Mouse (Mus musculus): ENCODE measurements at regions not wholly inside any gene's neighbourhood (a gene's known extent, or its start where the extent isn't known, plus 50 kb on each side); places are given as distances from the start of the nearest gene placed in this dataset.

DNA sequence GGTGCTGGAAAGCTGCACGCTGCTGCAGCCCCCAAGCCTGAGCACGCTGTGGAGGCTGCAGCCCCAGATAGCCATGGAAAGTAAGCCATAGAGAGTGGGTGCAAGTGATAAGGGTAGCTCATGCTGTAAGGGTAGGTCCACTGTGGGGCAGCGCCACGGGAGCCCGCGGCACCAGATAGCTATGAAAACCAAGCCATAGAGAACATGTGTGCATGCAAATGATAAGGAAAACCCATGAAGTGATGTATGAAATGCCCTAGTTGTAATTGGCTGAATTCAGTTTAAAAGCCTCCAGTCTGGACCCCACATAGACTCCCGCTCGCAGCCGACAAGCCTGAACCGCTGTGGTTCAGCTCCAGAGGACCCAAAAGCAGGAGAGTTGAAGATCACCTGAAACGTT, 58.8 kb upstream of the L3mbtl3 start:
- DNase-seq (ENCODE audit: low spot score) = no peak
- intact Hi-C loops (cut with DNase I) = no loop called here

DNA sequence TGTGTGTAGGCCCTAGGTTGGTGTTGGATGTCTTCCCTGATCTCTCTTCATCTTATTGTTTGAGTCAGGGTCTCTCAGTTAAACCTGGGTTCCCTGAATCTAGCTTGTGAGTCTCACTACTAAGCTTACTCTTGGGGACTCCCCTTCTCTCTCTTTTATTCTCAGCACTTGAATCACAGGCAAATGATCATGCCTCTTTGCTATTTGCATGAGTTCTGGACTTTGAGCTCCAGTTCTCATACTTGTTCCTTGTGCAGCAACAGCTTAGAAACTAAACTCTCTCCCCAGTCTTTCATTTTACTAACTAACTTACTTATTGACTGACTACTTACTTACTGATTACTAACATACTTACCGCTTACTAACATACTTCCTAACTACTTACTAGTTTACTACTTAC, 64.9 kb upstream of the L3mbtl3 start:
- intact Hi-C loops (cut with DNase I) = no loop called here
- no peak for DNase-seq (ENCODE audit: low spot score)

DNA sequence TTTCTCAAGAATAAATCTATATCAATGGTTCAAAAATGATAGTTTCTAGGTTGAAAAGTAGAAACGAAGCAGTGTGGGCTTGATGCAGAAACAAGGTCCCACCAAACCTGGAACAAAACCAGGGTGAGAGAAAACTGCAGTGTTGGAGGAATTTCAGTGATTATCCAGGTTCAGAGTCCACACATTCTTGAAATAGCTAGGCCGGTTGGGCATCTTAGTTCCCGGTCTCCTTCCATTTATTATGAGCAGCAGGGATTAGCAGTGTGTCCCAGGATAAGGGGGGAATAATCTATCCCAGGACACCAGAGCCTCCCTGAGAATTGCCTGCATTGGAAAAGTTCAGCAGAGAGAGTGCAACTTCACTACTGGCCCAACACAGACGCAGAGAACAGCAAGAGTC, 108.5 kb upstream of the L3mbtl3 start:
- no peak for DNase-seq (ENCODE audit: low spot score)
- intact Hi-C loops (cut with DNase I) = no loop called here

DNA sequence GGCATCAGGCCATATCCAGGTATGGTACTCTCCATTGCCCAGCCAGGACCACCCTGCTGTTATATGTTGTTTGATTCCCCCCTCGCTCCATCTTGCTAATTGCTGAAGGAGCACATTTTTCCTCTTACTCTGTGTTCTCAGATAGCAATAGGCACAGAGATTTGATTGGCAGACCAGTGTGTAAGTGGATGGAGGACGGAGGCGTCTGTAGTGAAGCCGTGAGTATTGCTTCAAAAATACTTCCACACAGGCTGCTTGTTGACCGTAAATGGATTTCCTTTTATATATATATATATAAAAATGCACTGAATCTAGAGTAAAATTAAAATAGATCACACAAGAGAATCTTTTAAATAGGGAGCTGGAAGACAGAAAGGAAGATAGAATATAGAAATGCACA, 115.6 kb upstream of the L3mbtl3 start:
- DNase-seq (ENCODE audit: low spot score) = no peak
- intact Hi-C loops (cut with DNase I) = loop anchor here (5.0 to 10.0 kb wide), 3 partner anchors 119 to 503 kb away; no protein-coding TSS in a partner anchor

DNA sequence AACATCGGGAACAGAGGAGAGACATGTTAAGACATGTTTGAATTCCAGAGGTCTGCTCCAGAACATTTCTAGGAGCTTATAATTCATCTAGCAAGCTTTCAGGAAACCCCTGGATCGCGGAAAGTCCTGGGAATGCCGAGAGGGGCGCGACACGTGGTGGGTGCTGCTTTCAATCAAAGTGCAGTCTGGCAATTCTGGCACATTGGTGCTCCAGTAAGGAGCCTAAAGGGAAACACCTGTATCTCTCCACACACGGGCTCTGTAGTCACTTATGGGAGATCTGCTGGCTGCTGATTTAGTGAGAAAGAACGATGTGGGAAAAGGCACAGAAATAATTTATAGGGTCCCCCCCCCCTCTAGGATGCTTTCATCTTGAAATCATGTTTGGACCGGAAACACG, 116.4 kb upstream of the L3mbtl3 start:
- no peak for DNase-seq (ENCODE audit: low spot score)
- intact Hi-C loops (cut with DNase I) = loop anchor here (5.0 to 10.0 kb wide), 3 partner anchors 120 to 503 kb away; no protein-coding TSS in a partner anchor

DNA sequence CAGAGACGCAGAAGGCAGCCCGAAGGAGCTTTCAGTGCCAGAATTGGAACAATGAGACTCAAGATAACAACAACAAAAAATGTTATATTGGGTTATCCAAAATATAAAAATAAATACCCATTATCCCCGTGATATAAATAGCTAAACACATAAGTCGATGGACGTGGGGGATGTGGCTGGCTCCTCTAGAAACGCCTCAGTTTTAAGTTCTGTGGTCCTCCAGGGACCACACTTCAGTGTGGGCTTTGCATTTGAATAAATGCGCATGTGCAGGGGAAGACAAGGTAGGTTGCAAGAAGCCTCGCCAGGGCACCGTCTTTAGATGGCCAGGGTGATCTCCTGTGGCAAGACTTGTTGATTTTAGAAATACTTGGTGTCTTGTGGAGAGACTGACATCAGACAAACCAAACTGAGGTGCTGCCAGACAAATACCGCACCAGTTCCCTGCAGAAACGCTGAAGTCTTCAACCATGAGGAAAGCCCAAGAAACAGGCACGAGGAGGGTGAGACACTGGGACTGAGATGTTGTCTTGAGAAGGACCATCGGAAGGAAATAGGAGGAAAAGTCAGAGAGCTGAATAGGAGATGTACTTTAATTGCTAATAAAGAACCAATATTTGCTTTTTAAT, 117.2 kb upstream of the L3mbtl3 start:
- intact Hi-C loops (cut with DNase I) = loop anchor here (5.0 to 10.0 kb wide), 3 partner anchors 121 to 502 kb away; no protein-coding TSS in a partner anchor
- DNase-seq (ENCODE audit: low spot score) = no peak

DNA sequence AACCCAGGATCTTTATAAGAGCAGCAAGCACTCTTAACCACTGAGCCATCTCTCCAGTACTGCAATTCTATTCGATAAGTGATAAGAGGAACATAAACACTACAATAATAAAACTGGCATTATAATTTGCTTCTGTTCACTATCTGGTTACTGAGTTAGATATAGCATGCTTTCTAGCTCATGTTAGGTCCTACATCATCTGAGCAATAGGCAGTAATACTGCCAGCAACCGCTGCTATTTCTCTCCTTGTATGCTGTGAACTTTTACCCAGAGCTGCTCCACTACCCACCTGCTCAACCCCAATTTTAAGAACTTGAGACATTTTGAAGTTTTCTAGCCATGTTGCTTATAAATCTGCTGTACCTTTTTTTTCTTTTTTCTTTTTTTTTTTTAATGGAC, 118.0 kb upstream of the L3mbtl3 start:
- intact Hi-C loops (cut with DNase I) = loop anchor here (5.0 to 10.0 kb wide), 3 partner anchors 122 to 501 kb away; no protein-coding TSS in a partner anchor
- no peak for DNase-seq (ENCODE audit: low spot score)

DNA sequence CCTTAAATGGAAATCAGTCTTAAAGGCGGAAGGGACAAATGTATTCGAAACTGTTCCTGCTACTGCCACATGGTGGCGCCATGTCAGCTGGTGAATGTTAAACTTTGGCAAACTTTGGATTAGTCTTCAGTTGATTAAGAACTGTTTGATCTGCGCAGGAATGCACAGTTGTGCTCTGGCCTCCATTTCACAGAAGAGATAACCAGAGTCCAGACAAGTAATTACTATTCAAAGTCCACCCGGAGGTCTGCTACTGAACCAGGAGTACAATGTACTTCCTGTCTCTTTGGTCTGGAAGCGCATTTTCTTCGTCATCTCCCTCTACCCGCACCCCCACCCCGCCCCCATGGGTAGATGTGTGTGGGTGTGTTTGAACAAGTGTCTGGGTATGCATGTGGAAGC, 118.6 kb upstream of the L3mbtl3 start:
- intact Hi-C loops (cut with DNase I) = loop anchor here (5.0 to 10.0 kb wide), 3 partner anchors 122 to 500 kb away; no protein-coding TSS in a partner anchor
- no peak for DNase-seq (ENCODE audit: low spot score)

DNA sequence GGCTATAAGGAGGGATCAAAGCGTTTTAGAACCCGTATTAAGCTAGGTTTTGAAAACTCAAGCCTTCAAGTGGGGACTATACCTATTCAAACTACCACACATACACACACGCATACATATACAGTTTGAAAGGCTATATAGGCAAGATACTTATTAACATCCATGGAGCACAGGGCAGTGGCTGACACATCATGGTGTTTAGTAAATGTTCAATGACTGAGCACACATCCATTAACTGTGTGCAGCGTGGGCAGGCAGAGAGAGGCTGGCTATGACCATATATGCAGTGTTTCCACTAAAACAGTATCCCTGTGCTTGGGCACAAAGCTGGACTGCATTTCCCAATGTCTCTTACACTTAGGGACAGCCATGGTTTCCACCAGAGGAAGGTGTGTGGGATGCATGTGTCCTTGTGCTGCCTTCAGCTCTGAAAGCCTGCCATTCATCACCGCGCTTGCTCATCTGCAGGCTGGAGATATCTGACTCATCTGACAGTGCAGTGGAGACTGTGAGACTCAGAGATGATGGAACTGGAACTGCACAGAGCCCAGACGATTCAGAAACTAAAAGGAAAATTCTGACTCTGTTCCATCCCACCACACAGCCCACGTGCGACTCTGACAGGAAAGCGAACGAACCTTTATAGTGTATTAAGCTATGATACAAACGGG, 124.6 kb upstream of the L3mbtl3 start:
- intact Hi-C loops (cut with DNase I) = no loop called here
- no peak for DNase-seq (ENCODE audit: low spot score)

DNA sequence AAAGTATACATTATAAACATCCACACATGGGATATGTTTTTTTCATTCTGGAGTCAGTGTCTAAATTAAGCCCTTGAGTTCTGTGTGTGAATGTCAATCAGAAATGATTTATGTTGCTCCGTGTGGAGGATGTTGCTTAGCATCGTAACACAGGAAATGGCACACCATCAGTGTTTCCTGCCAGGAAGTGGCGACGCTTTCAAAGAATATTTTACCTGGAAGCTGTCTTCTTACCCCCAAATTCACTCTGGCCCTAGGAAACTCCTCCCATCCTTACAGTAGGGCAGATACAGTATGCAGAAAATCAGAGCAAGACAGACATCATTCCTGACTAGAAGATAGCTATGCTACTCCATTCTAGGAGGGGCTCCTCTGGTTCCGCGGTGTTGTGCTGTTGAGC, 145.1 kb upstream of the L3mbtl3 start:
- intact Hi-C loops (cut with DNase I) = no loop called here
- DNase-seq (ENCODE audit: low spot score) = no peak

DNA sequence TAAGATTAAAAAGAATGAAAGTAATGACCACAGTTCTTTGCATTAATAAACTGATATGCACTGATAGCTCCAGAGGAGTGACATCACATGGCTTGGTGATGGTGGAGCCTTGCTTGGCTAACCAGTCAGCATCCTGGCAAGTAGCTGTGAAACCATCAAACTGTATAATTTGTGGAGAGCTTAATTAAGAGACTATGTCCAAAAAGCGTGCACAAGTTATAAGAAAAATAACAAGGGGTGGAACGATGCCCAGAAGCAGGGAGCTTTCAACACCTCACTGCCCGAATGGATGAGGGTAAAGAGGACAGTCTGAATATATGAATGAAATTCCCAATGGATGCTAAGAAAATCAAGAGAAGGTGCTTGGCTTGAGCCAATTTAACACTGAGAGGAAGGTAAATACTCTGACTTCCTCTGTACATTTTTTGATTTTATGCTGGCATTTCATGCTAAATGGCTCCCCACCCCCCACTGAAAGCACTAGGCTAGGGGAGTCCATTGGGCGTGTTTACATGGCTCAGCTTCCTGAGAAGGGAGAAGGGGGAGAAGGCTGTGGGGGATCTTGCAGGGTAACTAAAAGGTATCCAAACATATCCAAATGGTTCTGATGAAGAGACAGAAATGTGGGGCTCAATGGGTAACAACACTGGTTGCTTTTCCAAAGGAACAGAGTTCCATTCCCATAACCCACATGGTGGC, 150.2 kb upstream of the L3mbtl3 start:
- intact Hi-C loops (cut with DNase I) = no loop called here
- DNase-seq (ENCODE audit: low spot score) = no peak

DNA sequence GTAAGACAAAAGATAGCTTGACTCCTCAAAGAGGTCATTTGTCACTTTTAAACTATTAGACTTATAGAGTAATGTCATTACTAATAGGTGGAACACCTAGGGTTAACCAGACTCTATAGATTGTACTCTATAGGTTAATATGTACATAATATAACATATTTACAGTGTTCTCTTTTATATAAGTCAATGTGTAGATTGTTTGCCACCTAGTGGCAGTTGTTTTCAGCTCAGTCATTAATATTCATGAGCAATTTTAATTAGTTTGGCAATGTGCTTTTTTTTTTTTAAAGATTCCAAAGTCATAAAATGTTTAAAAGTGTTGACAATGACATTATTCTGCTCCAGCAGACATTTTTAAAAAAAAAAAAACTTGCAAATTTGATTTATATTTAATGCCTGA, 164.4 kb upstream of the L3mbtl3 start:
- no peak for DNase-seq (ENCODE audit: low spot score)
- intact Hi-C loops (cut with DNase I) = loop anchor here (1.0 kb wide), 1 partner anchor 167 kb away; no protein-coding TSS in a partner anchor

DNA sequence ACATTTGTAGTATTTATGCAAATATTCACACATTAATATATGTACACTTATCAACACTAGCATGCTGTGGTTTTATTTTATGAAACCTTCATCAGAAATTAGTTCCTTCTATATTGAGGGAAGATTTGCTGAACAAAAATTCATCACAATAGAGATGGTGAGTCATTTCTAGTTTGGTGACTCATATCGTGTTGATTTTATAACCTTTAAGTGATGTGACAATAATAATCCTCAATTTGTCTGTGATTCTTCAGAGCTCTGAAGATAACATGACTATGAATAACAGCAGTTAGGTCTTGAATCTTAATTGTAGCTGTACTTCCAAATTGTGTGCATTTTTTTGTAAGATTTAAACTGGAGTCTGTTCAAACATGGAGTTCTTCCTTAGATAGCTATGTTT, 168.3 kb upstream of the L3mbtl3 start:
- DNase-seq (ENCODE audit: low spot score) = no peak
- intact Hi-C loops (cut with DNase I) = no loop called here

DNA sequence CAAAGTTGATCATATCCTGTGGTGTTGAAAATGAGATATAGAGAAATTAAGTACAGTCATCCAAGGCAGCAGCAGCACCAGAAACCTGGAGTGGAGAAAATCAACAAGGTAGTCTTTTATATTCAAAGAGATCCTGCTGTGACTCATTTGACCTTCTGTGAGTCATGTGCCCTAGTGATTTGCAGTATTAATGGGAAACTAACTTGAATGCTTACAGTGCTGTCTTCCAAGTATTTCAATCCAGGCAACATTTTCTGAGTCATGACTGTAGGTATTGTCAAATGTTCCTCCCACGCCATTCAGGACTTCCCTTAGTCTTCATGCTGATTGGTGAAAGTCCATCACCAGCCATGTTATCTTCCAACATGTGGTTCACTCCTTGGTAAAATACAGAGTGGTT, 169.0 kb upstream of the L3mbtl3 start:
- intact Hi-C loops (cut with DNase I) = no loop called here

DNA sequence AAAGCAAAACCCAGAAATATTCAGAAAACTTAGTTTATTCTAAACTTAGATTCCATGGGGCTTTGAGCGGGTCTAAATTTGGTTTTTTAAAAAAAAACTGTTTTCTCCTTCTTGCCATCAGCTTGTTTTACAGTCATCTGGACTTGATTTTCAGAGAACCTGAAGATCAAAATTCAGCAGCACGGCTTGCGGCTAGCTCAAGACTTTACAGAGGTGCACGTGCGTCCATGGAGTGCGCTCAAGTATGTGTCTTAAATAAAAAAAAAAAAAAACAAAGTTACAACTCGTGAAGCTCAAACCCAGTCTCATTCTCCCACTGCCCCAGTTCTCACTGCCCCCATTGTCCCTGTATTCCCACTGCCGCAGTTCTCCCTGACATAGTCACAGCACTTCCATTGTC, 180.5 kb upstream of the L3mbtl3 start:
- intact Hi-C loops (cut with DNase I) = no loop called here
- DNase-seq (ENCODE audit: low spot score) = no peak

More for the DNA sequence above, 169.0 kb upstream of the L3mbtl3 start:
- no peak for DNase-seq (ENCODE audit: low spot score)

DNA sequence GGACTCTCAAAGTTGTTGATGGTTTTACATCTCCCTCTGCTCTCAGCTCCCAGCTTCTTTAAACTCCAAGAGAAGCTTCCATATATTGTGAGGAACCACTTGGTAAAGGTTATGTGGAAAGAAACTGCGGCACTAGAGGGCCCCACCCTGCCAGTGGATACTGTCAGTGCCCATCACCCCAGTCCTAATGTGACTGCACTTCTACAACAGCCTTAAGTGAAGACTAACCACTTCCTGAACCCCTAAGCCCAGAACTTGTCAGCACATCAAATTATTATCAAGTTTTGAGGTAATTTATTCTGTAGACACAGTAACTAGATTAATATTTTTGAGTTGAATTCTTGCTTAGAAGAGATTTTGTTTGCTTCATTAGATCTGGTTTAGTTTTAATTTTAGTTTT, 182.3 kb upstream of the L3mbtl3 start:
- intact Hi-C loops (cut with DNase I) = no loop called here

DNA sequence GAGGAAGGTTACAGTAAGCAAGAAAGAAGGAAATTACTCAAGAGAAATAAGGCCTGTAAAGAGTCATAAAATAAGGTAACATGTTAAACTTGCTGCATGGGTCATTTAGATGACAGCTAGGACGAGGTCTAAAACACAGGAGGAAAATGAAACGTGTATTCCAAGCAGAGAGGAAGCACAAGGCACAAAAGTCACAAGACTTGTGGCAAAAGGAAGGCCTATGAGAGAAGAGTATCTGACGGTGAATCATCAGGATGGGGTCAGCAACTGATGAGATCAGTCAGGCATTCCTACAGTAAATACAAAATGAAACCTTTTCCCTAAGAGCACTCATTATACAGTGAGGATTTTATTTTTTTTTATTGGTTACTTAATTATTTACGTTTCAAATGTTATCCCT, 183.6 kb upstream of the L3mbtl3 start:
- no peak for DNase-seq (ENCODE audit: low spot score)
- intact Hi-C loops (cut with DNase I) = no loop called here

More for the DNA sequence above, 182.3 kb upstream of the L3mbtl3 start:
- no peak for DNase-seq (ENCODE audit: low spot score)

DNA sequence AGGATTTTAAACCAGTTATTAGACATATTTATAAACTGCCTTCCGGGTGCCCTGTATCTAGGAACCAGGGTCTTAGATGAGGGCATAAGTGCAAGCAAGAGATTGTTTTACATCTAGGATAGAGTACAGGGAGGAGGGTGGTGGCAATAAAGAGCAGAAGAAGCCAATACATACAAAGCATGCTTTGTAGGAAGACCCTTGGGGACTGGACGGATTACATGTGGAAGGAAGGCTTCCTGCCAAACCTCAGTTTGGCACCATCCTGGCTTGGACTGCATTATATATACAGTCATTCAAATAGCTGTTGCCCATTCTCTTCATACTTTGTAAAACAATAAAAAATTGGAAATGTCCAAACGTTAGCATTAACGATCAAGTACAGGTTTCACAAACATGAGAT, 184.7 kb upstream of the L3mbtl3 start:
- intact Hi-C loops (cut with DNase I) = no loop called here
- no peak for DNase-seq (ENCODE audit: low spot score)

DNA sequence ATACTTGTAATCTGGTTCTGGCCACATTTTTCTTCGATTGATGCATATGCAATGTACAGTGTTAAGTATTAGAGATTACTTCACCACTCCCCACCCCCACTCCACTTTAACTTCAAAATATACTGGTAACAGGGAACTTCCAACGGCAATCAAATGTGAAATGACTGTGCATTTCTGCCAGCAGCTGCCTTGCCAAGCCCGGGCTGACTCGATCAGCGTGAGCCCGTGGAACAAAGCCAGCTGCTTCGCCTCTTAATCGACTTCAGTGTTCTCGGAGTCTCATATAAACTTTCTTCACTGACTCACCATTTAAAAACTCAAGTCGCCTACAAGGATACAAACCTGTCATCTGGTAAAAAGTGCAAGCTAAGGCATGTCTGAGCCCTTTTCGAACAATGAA, 188.7 kb upstream of the L3mbtl3 start:
- DNase-seq (ENCODE audit: low spot score) = no peak
- intact Hi-C loops (cut with DNase I) = no loop called here

DNA sequence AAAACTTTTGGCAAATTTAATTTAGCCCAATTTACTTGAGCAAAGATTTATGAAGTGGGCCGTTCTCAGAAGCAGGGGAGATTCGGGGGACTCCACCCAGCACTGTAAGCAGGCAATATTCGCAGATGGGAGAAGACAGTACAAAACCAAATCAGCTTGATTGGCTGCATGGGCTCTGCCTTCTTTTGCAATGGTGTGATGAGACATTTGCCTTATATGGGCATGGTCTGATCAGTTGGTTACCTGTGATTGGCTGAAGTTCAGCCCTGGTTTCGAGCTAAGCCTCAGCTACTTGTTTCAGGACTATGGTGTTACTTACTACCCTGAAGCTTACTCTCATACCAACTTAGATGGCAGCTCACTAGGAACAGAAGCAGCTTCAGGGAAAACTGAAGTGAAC, 185.6 kb upstream of the Arhgap18 start:
- intact Hi-C loops (cut with DNase I) = no loop called here
- no peak for DNase-seq (ENCODE audit: low spot score)

DNA sequence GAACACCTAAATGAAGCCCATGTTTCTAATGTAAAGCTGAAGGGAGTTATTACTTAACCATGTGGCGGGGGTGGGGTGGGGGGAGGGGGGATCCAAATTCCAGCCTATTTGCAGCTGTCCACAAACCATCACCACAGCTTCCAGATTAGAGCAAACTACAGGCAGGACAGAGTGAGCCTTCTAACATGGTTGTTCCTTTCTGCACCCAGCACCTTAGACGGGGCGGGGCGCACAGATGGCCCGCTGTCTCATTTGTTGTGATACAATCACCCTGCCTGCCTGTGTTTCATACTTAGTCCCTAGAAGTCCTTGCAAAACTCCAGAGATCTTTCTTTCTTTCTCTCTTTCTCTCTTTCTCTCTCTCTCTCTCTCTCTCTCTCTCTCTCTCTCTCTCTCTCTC, 182.8 kb upstream of the Arhgap18 start:
- DNase-seq (ENCODE audit: low spot score) = no peak
- intact Hi-C loops (cut with DNase I) = no loop called here
